Mouse (Mus musculus) thymus, postnatal 0 days (tissue): Measurements from ENCODE around the gene Eif4a2. TPM values are rescaled to one million over a fixed set of nuclear protein-coding genes. Genes with fewer than 3 reads are reported as not detected.

Experiments used
- DNase-seq: peaks from one replicate; pipeline ENCODE4 v3.0.0-alpha.2; 2015; ENCODE audit warnings: low spot score
- polyA plus RNA-seq: library from polyadenylated mRNA; unstranded; fragments of >200 nt; fragmentation: Nextera tagmentation; extraction: Ambion mirVana; gene quantifications from 2 replicates; pipeline ENCODE4 v1.2.1, GENCODE M21; 2015

The Eif4a2 gene
- polyA plus RNA-seq, 1 experiment from 2014 or later, result 142 TPM

GRCm38 (mm10) chr16:23103841-23104240, 3.4 kb upstream of the Eif4a2 start:
- DNase-seq, result no peak

- DNase-seq, result no peak
Measured at GRCm38 (mm10) chr16:23106121-23106520, 1.1 kb upstream of the Eif4a2 start.

GRCm38 (mm10) chr16:23107946-23108759, 909 bp downstream of the Eif4a2 start:
- DNase-seq, result peak; percentile 88

GRCm38 (mm10) chr16:23108943-23109342, 1.7 kb downstream of the Eif4a2 start:
- DNase-seq, result no peak

GRCm38 (mm10) chr16:23109350-23110280, 2.4 kb downstream of the Eif4a2 start:
- no peak for DNase-seq

GRCm38 (mm10) chr16:23112348-23112747, 5.1 kb downstream of the Eif4a2 start:
- no peak for DNase-seq

GRCm38 (mm10) chr16:23112861-23113435, 5.7 kb downstream of the Eif4a2 start:
- no peak for DNase-seq

- no peak for DNase-seq
Measured at GRCm38 (mm10) chr16:23113903-23114302, 6.7 kb downstream of the Eif4a2 start.

- DNase-seq, result no peak
Measured at GRCm38 (mm10) chr16:23114339-23115171, 7.3 kb downstream of the Eif4a2 start.

GRCm38 (mm10) chr16:23115486-23115885, 8.2 kb downstream of the Eif4a2 start:
- no peak for DNase-seq

- DNase-seq, result no peak
Measured at GRCm38 (mm10) chr16:23117173-23117572, 9.9 kb downstream of the Eif4a2 start.

GRCm38 (mm10) chr16:23122446-23122845, 15.2 kb downstream of the Eif4a2 start:
- DNase-seq, result no peak

GRCm38 (mm10) chr16:23123104-23123503, 15.9 kb downstream of the Eif4a2 start:
- DNase-seq, result no peak

- DNase-seq, result no peak
Measured at GRCm38 (mm10) chr16:23124398-23124797, 17.2 kb downstream of the Eif4a2 start.

GRCm38 (mm10) chr16:23127311-23127672, 20.0 kb downstream of the Eif4a2 start:
- no peak for DNase-seq

GRCm38 (mm10) chr16:23127673-23128375, 20.6 kb downstream of the Eif4a2 start, which contains the start of gene Rfc4:
Rfc4 (minus strand) TSS chr16:23127737.
- DNase-seq, result peak; percentile 94

GRCm38 (mm10) chr16:23130303-23130702, 23.1 kb downstream of the Eif4a2 start:
- no peak for DNase-seq

GRCm38 (mm10) chr16:23132336-23132735, 25.1 kb downstream of the Eif4a2 start:
- DNase-seq, result no peak

- DNase-seq, result peak; percentile 67
Measured at GRCm38 (mm10) chr16:23135421-23136149, 28.3 kb downstream of the Eif4a2 start.
